Mouse (Mus musculus) layer of hippocampus, adult 9-10 months (tissue): ENCODE results near the gene Zfc3h1.

ENCODE experiments used
- DNase-seq: peaks from one replicate; pipeline ENCODE4 v3.0.0; 2022; ENCODE audit warnings: low spot score

The Zfc3h1 gene

DNA sequence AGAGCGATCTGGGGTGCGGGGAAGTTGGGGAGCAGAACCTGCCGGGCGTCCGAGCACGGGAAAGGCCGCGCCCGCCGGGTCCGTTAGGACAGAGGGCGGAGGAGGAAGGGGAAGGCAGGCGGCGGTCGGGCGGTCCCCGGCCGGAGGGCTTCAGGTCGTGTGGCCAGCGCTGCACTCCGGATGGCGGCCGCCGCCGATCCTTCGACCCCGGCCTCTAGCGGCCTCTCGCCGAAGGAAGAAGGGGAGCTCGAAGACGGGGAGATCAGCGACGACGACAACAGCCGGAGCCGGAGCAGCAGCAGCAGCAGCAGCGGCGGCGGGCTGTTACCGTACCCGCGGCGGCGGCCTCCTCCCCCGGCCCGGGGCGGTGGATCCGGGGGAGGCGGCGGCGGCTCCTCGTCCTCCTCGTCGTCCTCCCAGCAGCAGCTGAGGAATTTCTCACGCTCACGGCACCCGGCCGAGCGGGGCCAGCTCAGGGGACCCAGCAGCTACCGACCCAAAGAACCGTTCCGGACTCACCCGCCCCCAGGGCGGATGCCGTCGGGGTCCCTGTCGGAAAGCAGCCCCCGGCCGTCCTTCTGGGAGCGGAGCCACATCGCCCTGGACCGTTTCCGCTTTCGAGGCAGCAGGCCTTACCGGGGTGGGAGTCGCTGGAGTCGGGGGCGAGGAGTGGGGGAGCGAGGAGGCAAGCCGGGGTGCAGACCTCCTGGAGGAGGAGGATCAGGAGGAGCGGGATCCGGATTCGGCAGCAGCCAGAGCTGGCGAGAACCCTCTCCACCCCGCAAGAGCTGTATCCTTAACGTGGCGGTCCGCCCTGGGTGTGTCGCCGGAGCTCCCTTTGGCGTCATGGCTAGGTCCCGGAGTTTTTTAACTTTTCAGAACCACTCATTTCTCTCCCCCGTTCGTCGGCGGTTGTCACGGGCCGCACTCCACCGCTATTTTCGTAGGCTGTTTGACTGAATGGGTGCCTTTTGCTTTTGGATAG, 551 bp downstream of the Zfc3h1 start:
- DNase-seq = no peak

DNA sequence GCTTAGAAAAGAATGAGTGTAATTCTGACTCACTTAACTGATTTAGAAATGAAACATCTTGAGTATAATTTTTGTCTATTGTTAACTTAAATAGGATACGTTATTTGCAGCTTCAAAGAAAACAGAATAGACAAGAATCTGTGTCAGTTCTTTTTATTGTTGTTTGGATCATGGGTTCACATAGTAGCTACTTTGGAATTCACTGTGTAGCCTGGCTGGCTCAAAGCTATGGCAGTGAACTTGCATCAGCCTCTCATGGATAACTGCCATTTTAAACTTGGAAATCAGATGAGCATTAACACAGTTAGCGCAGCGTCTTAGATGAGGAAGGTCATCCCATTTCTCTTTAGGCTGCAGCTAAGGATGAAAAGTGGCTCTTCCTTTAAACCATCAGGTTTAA, 3.1 kb downstream of the Zfc3h1 start:
- no peak for DNase-seq

- no peak for DNase-seq
Measured at GRCm38 (mm10) chr10:115391076-115391475, 6.3 kb downstream of the Zfc3h1 start.

DNA sequence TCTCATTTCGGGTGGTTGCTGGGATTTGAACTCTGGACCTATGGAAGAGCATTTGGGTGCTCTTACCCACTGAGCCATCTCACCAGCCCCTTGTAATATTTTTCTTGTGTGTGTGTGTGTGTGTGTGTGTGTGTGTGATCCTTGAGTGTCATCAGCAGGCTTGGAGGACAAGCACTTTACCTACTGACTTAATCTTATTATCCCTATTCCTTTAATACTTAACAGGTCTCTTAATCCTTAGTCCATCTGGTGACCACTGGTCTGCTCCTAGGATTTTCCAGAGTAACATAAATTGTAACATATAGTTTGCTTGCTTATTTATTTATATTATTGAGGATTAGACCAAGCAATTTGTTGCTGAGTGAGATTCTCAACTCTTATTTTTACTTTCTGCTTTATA, 7.1 kb downstream of the Zfc3h1 start:
- DNase-seq = no peak

- DNase-seq = peak; percentile 22
Measured at GRCm38 (mm10) chr10:115406393-115406792, 21.6 kb downstream of the Zfc3h1 start.

DNA sequence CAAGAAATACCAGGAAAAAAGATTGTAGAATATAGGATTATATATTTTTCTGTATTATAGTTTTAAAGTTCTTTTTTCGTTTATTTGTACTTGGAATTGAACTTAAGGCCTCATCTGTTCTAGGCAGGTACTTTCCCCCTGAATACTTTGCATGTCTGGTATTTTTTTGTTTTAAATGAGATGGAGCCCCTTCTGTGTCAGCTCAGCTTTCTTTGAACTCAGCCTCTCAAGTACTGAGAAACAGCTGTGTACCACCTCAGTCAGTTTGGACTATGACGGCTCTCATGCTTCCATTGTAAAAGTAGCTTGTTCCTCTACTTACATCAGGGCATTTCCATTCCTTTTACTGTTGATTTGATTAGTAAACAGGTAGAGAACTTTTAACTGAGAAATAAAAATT, 28.7 kb downstream of the Zfc3h1 start:
- DNase-seq = no peak

DNA sequence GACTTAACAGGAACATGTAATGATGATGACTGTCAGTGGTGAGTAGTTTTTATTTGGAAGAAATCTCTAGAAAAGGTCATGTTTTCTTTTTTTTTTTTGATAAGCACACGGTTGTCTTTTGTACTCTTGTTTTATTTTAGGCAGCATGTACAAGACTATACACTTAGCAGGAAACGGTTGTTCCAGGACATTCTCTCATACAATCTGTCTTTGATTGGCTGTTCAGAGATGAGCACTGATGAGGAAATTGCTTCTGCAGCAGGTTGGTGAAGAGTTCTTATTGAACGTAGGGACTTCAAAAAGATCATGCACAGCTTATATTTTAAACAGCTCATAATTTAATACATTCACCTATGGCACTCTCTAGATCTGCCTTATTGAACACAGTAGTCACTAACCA, 29.3 kb downstream of the Zfc3h1 start:
- no peak for DNase-seq

DNA sequence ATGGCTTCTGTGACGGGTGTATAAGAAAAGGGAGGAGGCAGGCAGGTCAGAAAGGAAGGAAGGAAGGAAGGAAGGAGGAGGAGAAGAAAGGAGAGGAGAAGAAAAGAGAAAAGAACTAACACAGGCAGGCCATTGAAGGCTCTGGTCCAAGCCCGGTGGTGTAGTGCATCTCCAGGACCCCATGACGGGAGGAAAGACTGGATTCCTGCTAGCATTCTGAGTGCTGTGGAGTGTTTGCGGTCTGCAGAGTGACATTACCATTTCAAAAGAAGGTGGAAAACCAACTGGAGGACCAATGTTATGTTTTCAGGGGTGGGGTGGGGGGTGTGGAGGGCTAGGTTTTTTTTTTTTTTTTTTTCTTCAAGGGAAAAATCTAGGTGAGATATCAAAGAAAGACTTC, 37.2 kb downstream of the Zfc3h1 start:
- no peak for DNase-seq

DNA sequence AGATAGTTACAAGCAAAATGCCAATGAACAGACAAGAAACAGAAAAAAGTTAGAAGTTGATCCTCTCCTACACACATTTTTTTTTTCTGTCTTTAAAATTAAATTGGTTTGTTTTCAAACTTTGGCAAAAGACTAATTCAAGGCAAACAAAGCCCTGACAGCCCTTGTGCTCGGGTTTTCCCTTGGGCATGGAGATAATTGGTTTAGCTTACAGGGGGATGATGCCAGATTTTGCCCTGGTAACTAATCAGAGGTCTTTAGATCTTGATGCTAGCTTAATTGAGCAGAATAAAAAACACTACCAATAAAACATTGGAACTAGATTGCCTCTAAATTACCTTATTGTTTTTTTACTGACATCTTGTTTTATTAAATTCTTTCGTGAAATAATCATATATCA, 40.6 kb downstream of the Zfc3h1 start:
- DNase-seq = no peak

GRCm38 (mm10) chr10:115437286-115437685, 52.5 kb downstream of the Zfc3h1 start:
- DNase-seq = no peak

DNA sequence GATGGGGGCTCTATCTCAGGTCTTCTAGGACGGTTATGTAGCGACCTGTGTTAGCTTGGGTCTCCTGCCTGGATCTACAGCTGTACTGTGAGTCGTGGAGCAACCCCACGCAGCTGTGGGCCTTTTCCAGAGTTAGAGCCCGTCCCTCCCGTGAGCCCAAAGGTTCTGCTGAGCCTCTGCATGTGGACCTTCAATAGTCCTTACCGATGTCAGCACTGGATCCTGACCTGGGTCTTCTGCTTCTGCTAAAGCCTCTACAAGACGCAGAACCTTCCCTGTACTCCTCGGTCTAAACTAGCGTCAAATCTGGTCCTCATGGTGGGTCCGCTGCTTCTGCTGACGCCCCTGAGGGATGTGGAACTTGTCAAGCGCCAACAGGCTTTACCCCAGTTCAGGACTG, 63.9 kb downstream of the Zfc3h1 start:
- DNase-seq = no peak

DNA sequence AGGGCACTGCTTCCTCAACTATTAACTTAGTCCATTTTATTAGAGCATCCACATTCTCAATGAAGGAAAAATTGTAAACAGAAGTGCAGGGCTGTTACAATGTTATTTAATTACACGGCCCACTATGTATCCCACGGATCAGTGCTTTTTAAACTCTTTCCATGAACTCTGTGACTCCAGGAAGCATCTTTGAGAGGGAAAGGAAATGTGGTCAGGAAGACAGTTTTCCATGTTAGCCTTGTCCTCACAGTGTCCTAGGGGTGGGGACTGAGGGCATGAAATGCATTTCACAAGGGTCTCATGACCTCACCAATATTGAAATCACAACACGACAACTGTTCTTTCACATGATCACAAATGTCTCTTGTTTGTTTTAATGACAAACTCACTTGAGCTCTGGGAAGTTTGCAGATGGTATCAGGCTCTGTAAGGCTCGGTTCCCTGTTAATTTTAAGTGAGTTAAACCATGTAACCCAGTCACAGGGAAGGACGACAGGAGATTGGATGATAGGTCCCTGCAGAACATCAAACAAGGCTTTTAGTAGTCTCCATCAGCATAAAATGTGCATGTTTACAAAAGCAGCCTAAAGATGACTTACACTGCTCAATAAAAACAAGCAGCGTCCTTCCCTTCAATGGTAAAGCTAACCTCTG, 72.7 kb downstream of the Zfc3h1 start:
- no peak for DNase-seq

DNA sequence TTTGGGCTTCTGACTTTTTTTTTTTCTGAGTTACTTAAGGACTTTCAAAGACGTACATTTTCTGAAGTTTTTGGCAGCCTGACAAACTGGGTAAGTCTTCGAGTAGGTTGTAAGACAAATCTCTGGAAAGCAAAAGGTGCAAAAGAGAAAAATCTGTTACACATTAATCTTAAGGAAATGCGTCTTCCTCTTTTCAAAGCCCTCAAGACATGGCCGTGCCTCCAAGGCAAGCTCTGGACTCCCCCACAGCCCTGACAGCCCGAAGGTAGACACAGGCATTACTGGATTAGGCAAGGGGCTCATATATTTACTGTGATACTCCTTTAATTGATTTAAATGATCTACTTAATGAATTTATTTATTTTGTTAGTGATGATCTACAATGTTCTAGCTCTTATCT, 77.9 kb downstream of the Zfc3h1 start:
- no peak for DNase-seq

GRCm38 (mm10) chr10:115465072-115465471, 80.3 kb downstream of the Zfc3h1 start:
- DNase-seq = no peak

GRCm38 (mm10) chr10:115465778-115466177, 81.0 kb downstream of the Zfc3h1 start:
- DNase-seq = no peak

DNA sequence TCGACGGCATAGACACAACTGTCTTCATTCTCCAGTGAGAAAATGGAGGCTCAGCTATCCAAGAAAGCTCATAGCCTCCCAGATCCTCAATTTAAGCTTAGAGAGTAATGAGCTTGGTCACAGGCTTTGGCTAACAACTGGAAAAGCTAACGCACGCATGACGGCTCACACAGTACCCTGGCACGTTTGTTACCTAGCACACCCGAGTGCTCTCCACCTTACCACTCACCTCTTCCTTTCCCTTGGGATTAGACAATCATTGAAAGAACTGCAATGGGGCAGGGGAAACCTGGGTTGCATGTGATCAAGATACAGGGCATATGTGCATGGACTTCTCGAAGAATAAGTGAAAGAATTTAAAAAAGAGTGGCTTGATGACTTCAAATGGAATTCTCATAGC, 83.2 kb downstream of the Zfc3h1 start:
- no peak for DNase-seq

GRCm38 (mm10) chr10:115468632-115469031, 83.9 kb downstream of the Zfc3h1 start:
- DNase-seq = no peak

GRCm38 (mm10) chr10:115469040-115469439, 84.3 kb downstream of the Zfc3h1 start:
- no peak for DNase-seq

DNA sequence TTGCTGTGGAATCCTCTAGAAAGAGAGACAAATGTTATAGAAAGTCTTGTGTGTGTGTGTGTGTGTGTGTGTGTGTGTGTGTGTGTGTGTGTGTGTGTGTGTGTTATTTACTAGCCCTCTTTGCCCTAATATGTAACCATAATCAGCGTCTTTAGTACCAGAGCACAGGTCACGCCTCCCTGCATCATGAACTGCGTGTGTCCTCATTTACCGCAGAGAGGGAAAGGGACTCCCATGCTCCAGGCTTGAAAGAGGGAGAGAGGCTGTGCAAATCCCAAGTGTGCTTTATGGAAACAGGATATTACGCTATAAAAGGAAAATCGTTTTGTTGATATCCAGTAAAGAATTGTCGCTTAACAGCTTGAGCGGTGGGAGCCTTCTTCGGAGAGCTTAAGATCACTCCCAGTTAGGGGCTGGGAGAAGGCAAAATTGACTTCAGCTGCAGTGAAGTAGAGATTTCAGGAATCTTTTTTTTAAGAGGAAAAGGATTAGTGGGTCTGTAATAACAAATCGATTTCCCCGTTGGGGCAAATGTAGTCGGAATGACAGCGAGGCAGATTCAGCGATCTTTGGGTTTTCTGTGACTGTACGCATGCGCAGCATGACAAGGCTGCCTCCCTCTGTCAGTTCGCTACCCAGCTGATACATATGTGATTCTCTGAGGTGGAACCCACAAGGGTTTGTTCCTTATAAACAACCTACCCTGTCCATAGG, 86.0 kb downstream of the Zfc3h1 start:
- DNase-seq = no peak

- no peak for DNase-seq
Measured at GRCm38 (mm10) chr10:115473213-115473961, 88.6 kb downstream of the Zfc3h1 start.

DNA sequence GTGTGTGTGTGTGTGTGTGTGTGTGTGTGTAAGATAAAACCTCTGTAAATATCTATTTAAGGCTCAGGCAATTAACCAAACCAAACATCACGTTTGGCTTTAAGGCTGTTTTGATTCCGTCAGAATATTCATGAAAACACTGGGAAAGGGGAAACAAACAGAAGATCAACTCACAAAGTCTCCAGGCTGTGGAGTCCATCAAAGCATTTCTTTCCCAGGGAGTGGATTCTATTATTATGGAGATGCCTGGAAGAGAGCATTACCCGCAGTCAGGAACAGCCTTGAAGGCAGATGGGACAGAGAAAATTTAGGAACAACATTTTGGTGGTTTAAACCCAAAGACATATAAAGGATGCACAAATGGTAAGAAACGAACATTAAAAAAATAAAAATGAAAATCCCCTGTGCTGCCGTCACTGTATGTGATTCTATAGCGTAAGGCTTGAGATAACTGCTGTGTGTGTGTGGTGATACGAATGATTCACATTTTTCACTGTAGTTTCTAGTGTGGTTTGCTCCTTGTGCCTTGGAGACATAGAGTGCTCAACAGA, 90.3 kb downstream of the Zfc3h1 start:
- DNase-seq = no peak

DNA sequence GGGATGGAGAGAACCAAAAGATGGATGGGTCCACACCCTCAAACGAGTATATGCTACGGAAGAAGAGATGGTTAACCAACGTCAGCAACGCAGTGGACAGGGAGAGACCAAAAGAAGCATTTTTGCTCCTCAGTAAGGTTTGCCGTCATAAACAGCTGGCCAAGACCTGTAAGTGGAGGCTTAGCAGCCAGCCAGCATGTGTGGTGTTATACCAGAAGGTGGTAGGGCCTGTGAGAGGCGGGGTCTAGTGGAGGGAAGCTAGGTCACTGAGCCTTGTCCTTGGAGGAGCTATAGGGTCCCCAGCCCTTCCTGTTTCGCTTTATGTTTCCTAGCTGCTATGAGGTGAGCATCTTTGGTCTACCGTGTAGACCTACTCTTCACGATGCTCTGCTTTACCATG, 91.7 kb downstream of the Zfc3h1 start:
- DNase-seq = no peak
